Mouse (Mus musculus) T-helper 2 cell (primary cell): ENCODE data around the gene Pphln1.

Experiments used
- in situ Hi-C: fragments of 300-600 bp; cut with MboI, MseI; formaldehyde crosslinking; loops from one replicate; pipeline ENCODE4 v1.15.1; 2025; ENCODE audit warnings: high pct_unique_total_duplicates

Gene Pphln1

GRCm38 (mm10) chr15:93502703-93503102, 104.6 kb downstream of the Pphln1 start:
- in situ Hi-C loops, result no loop called here

GRCm38 (mm10) chr15:93503201-93503745, 105.1 kb downstream of the Pphln1 start:
- in situ Hi-C loops, result no loop called here

- in situ Hi-C loops, result no loop called here
These were observed 106.7 kb downstream of the Pphln1 start for GRCm38 (mm10) chr15:93504808-93505207.

DNA sequence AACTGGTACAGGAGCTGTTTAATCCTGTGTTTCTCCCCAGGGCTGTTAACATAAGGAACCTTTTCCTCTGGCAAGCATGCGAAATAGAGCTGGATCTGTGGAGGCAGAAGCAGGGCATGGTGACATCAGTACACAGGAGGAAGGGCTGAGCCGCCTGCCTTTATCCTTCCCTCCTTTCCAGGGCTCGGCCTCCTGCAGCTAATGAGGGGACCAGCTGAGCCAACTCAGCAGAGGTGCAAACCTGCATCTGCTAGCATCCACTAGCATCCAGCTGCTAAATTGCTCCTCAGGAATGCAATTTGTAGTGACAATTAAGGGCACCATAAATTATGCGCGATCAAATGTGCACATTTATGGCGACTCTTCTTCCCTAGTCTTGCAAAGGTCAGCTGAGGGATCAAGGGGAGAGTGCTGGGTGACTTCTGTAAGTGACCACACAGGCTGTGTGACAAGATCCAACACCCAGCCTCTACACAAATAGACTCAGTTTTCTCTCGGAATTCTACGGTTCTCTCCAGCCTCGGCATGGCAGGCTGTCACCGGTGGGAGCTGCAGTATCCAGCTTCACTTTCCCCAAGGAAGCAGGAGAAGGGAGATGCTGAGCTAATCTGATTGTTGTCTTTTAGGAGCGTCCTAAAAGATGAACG, 112.7 kb downstream of the Pphln1 start:
- in situ Hi-C loops, result loop anchor here (10.0 kb wide), 1 partner anchor 694 kb away; no protein-coding TSS in a partner anchor

- in situ Hi-C loops, result loop anchor here (10.0 kb wide), 1 partner anchor 692 kb away; no protein-coding TSS in a partner anchor
These were observed 114.3 kb downstream of the Pphln1 start for GRCm38 (mm10) chr15:93512437-93512836.

GRCm38 (mm10) chr15:93513939-93514341, 115.8 kb downstream of the Pphln1 start:
- in situ Hi-C loops, result loop anchor here (10.0 kb wide), 1 partner anchor 691 kb away; no protein-coding TSS in a partner anchor

DNA sequence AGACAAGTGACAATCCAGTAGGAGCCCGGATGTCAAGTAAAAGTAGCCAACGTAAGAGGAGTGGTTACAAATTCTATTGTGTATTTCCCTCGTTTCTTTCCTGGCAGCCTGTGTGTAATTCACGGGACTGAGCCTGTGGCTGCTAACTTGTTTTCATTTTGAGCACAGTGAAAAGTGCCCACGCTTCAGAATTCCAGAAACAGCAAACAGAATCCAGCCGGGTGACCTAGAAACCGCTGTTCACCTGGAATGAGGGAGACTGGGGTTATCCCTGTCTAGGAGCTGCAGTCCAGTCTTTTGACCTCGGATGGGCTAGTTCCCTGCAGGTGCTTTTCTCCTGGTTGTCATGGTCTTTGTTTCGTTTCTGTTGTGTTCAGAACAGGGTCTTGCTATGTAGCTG, 117.2 kb downstream of the Pphln1 start:
- in situ Hi-C loops, result loop anchor here (10.0 kb wide), 1 partner anchor 689 kb away; no protein-coding TSS in a partner anchor

DNA sequence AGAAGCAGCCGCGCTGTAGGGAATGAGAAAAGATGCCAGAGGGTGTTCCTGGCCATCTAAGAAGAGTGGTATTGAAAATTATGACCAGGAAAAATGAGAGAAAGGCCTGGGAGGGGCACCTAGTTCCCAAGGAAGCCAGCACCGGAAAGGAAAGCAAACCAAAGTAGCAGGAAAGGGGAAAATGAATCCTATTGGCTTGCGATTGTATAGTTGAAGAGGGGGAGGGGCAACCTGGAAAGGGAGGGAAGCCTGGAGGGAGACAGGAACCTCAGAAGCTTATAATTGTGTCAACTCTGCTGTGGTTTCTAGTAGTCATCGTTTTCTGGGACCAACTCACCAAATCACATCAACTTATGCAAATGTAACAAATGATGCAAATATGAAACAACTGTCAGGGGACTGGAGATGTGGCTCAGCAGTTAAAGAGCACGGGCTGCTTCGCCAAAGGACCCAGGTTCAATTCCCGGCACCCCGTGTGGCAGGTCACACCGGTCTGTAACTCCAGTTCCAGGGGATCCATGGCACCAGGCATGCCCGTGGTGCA, 118.9 kb downstream of the Pphln1 start:
- in situ Hi-C loops, result loop anchor here (10.0 kb wide), 1 partner anchor 688 kb away; no protein-coding TSS in a partner anchor

DNA sequence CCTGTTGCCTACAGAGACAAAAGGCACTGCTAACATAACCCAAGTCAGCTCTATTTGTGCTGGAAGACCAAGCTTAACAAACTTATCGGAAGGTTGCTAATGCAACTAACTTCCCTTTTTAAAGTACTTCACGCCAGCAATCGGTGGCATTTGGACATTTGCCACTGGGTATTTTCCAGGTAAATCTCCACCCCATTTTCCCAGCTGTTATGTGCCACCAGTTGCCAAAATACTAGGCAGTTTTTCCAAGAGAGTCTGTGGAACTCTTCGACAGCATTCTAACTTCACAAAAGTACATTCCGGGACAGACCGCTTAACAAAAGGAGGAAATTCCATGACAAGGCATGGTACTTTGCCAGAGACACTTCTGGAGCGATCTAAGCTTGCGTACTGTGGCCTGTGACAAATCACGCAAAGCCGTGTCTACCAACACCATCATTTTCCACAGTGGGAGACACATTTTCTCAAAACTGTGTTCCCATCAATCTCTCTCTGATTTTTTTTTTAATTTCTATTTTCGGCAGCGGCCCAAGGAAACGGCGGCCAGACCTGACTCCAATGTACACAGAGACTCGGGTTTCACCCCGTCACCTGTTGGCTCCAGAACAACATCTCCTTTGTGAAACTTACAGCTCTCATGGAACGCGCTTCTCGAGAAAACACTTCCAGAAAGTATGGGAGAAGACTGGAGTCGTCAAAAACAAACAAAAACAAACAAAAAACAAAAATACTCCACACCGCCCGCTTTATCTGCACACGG, 120.2 kb downstream of the Pphln1 start:
- in situ Hi-C loops, result loop anchor here (10.0 kb wide), 1 partner anchor 686 kb away; no protein-coding TSS in a partner anchor

DNA sequence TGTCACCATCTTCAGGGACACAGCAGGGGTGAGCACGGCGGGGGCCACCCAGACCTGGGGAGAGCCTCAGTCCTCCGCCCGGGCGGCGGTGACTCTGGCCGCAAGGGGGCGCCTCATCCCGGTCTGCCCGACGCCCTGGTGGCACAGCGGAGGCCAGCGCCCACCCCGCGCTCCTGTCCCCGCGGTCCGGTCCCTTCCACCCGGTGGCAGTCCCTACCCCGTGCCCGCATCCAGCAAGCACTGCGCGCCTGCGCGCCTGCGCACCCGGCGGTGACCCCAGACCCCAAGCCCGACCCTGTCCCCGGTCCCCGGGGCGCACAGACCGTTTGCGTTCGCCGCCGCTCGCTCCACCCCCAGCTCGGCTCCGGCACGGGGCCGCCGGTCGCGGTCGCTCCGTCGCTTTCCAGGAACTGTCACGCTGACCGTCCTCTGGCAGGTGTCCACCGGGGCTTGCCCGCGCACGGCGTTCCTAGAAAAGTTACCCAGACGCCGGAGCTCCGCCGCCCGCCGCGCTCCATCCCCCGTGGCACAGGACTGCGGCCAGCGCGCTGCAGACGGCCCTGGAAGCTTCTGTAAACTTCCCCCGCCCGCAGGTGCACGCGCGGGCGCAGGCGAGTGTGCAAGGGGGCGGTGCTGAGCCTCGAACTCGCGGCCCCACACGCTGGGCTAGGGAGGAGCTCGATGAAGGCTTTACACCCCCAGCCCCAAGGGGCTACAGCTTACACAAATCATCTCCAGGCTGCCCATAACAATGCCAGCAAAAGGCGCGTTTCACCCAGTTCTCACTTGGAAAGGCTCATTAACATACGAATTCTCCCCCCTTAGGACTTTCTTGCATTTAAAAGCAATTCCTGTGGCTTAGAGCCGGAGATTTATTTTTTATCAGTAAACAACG, 121.0 kb downstream of the Pphln1 start:
- in situ Hi-C loops, result loop anchor here (10.0 kb wide), 1 partner anchor 686 kb away; no protein-coding TSS in a partner anchor

GRCm38 (mm10) chr15:93519836-93520826, 122.0 kb downstream of the Pphln1 start:
- in situ Hi-C loops, result loop anchor here (10.0 kb wide), 1 partner anchor 685 kb away; no protein-coding TSS in a partner anchor

GRCm38 (mm10) chr15:93521088-93521786, 123.1 kb downstream of the Pphln1 start:
- in situ Hi-C loops, result no loop called here

DNA sequence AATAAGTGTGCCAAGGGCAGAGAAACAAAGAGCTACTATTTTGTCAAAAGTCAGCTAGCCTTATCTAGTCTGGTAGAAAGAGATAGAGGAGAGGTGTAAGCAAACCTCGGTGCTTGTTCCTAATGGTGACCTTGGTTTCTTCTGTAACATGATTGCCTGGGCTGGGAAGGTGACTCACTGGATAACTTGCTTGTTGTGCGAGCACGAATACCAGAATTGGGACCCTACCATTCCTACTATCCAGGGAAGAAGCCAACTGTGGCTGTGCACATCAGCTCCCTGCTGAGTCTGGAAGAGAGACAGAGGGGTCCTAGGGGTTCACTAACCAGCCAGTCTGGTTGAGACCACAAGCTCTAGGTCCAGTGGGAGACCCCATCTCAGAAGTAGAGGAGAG, 123.6 kb downstream of the Pphln1 start:
- in situ Hi-C loops, result no loop called here

DNA sequence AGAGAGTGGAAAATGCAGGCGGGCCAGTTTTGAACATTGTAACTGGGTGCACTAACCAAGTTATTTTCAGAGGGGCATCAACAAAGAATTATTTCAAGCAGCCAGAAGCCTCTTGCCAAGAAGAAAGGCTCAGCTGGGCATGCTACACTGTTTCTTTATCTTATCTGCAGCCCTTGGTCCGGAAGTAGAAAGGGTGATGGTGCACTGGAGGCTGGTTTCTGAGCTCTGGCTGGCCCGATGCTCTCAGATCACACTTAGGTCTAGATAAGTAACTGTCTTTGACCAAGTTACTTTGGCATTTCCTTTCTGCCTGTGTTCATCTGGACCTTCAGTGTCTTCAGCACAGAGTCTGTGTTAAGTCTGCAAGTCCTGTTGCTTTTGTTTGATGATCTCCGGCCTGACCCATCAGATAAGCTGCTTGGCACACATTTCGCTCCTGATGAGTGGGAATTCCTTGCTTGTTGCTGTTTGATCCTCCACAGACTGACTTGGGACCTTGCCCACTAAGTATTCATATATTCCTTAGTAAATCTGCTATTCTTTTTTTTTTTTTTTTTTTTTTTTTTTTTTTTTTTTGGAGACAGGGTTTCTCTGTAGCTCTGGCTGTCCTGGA, 127.3 kb downstream of the Pphln1 start:
- in situ Hi-C loops, result no loop called here

DNA sequence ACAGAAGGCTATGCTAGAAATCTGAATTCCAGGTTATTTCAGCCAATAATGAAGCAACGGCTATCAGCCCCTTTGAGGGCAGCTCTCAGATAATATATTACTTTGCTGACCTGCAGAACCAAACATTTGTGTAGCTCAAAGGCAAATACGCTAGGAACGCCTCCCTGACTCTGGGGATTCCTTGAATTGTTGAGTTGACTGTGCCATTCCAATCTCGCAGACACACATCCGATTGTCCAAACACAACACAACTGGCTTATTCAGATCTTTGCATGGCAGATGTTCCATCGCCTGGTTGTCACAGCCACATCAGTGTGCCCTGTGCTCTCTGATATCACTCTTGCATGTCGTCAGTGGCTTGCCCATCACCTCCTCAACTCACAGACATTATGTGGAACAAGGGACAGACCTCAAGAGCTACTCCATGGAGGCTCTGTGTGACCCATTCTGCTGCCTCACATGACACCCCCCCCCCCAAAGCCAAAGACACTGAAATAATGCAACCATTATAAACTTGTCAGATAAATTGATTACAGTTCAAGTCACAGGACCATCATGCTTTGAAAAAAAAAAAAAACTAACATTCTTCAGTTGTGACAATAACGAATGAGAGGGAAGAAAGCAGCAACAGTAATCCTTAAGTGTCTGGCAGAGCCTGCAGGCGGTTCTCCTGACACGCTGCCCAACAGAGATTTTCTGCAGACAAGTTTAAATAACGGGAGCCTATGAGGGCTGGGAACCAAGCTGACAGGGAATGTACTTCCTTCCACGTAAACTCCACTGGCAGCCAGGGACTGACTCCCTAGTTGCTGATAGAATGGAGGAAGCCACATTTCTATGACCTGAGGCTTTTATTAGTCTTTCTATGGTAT, 131.9 kb downstream of the Pphln1 start:
- in situ Hi-C loops, result no loop called here

- in situ Hi-C loops, result no loop called here
These were observed 132.5 kb downstream of the Pphln1 start for GRCm38 (mm10) chr15:93530703-93531032.

DNA sequence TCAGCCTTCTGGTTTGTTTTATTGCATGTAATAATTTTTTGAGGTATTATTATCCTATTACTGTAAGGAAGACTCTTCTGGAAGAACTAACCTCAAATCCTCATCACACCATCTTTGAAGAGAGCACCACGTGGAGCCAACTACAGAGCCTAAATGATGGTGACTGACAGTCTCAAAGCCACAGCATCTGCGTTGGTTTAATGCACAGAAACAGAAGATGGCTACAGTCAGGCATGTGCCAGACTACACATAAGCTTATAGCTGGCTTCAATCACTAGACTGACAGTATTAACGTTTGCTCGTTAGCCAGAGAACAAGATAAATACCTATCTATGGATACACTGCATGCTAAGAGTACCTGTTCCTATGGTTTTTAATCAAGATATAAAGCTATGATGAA, 138.0 kb downstream of the Pphln1 start:
- in situ Hi-C loops, result no loop called here

DNA sequence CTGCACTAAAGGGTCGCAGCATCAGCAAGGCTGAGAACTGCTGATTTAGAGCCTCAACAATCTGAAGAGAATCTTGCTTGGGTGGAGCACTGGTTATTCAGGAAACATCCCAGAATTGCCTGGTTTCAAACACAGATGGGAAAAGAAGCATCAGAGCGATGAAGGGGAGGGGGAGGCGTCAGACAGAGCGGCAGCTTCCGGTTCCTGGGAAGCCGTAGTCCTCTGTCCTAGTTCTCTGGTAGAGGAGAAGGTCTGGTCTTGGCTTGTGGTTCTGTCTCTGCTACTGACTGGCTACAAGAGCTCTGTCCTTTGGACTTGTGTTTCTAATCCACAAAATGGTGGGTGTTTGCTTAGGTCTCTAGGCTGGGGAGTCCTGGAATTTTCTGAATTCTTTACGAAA, 139.6 kb downstream of the Pphln1 start:
- in situ Hi-C loops, result no loop called here
